Mouse (Mus musculus): ENCODE results near the gene Olfr1450. TPM values are rescaled to one million over a fixed set of nuclear protein-coding genes. Genes with fewer than 3 reads are reported as not detected.
"Not testable (repeated sequence)": the region's sequence is repeated elsewhere in the genome, so short reads cannot be mapped to it uniquely, and the experiment has no call there.

Olfr1450 gene
- polyA plus RNA-seq (2015; fragmentation: Nextera tagmentation; extraction: Ambion mirVana): 0.08 TPM in 1 of 2 replicates, not detected in the other

DNA sequence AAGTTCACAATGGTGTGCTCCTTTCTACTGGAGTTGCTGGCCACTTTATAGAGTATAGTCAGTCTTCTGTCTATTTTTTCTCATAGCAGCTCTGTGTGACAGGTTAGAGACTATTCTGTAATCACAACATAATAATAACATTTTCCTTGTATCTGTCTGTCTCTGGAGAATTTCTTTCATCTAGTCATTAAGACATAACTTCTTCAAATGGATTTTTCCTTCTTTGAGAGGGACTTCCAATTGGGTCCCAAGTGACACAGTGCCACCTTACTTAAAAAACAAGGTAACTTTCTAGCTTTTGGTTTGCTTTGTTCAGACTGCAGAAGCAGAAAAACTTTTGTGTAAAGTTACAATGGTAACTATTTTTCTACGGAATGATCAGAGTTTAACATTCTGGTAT lies at the start of gene Olfr1450:
TSS of gene Olfr1450 (plus strand) at position 301 of the 400 bp plus-strand sequence.
- Histone ChIP-seq H3K4me3 (no peak within 1 kb of the TSS), H3K27ac (no peak within 1 kb of the TSS), H3K4me1 (no peaks in the 10 kb centered on the region), H3K9ac (no peak within 1 kb of the TSS), H3K36me3 (no peaks in the 10 kb centered on the region), H3K4me2 (no peak within 1 kb of the TSS), H3K27me3 (no peaks in the 10 kb centered on the region), H3K9me3 (peaks cover under 1% of the 10 kb centered on the region; the same call in 1 of the 2 replicates)
- no peak for ATAC-seq (ENCODE audit: insufficient number of reproducible peaks, insufficient read depth, low FRiP score, low TSS enrichment, low read depth)
- 85% methylated on average over 1 of the region's 1 CpGs for WGBS

DNA sequence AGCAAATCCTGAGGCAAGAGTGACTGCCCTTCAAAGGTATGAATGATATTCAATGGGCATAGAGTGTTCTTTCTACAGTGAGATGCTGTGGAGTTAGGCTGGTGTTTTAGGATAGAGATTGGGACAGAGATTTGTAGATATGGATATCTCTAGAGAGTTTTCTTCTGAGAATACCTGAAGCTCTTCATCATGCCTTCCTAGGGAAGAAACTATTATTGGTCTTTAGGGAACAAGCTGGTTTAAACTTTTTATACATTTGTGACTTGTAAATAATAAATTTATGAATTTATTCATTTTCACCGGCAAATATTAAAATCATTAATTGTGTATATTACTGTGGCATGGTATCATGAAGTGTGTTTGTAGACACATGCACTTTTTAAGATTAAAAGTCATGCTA lies 46.4 kb upstream of the Olfr1450 start, which contains the start of gene Olfr1447:
TSS of gene Olfr1447 (minus strand) at position 101 of the 400 bp plus-strand sequence.
- 89% methylated on average over 1 of the region's 1 CpGs for WGBS
- Histone ChIP-seq H3K27ac (no peak within 1 kb of the TSS), H3K27me3 (no peaks in the 10 kb centered on the region), H3K4me3 (no peak within 1 kb of the TSS), H3K9me3 (peaks cover 3% of the 10 kb centered on the region; the same call in 1 of the 2 replicates), H3K4me1 (no peaks in the 10 kb centered on the region), H3K4me2 (no peak within 1 kb of the TSS), H3K9ac (no peak within 1 kb of the TSS), H3K36me3 (no peaks in the 10 kb centered on the region)
- ATAC-seq (ENCODE audit: insufficient number of reproducible peaks, insufficient read depth, low FRiP score, low TSS enrichment, low read depth): no peak

DNA sequence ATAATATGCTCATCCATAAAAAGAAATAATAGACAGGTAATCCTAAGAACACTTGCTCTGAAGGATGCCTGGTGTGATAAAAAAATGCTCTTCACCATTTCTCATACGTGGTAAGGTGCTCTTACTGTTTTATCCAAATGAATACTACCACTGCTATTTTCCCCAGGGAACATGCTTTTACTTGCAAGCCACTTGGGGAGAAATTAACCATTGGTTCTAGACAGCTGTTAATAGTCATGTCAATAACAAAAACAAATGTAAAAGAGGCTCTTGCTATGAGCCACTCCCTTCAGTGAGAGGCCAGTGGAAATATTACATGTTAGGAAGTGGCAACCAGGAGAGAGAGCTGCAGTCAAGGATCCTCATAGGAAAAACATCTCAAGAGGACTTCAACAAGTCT lies 25.7 kb upstream of the Olfr1450 start, which contains the start of gene Olfr1448:
TSS of gene Olfr1448 (minus strand) at position 101 of the 400 bp plus-strand sequence.
- H3K27me3 ChIP-seq: no peaks in the 10 kb centered on the region
- no peak within 1 kb of the TSS for H3K27ac ChIP-seq
- no peaks in the 10 kb centered on the region for H3K9me3 ChIP-seq
- no peak within 1 kb of the TSS for H3K4me2 ChIP-seq
- H3K36me3 ChIP-seq: no peaks in the 10 kb centered on the region
- 75% methylated on average over 1 of the region's 1 CpGs for WGBS
- no peak for ATAC-seq (ENCODE audit: insufficient number of reproducible peaks, insufficient read depth, low FRiP score, low TSS enrichment, low read depth)
- H3K4me3 ChIP-seq: no peak within 1 kb of the TSS
- H3K4me1 ChIP-seq: no peaks in the 10 kb centered on the region
- no peak within 1 kb of the TSS for H3K9ac ChIP-seq

DNA sequence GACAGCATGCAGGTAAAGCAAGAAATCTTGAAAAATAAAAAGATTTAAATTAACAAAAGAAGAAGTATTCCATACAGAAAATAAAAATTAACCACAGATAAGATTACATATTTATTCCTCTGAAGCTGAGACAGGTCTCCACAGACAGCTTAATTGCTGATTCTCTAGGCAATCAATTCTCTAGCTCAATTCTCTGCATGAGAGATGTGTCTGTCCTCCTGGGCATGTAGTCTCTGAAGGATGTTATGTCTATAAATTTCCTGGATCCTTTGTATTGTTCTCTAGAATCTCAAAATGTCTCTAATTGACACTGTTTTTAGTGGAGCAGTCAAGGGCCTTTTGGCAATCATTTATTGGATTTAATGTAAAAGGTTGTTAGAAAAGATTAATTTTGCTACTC lies 19.5 kb upstream of the Olfr1450 start, which contains the start of gene Olfr1449:
TSS of gene Olfr1449 (plus strand) at position 301 of the 400 bp plus-strand sequence.
- Histone ChIP-seq H3K4me3 (no peak within 1 kb of the TSS), H3K27ac (no peak within 1 kb of the TSS), H3K9ac (no peak within 1 kb of the TSS), H3K4me2 (no peak within 1 kb of the TSS), H3K36me3 (no peaks in the 10 kb centered on the region), H3K9me3 (0 out of 2 replicates have a peak, but pooled peaks cover 3% of the 10 kb centered on the region), H3K4me1 (no peaks in the 10 kb centered on the region), H3K27me3 (no peaks in the 10 kb centered on the region)
- no peak for ATAC-seq (ENCODE audit: insufficient number of reproducible peaks, insufficient read depth, low FRiP score, low TSS enrichment, low read depth)

- not testable (repeated sequence) for H3K27me3 ChIP-seq; H3K4me3 ChIP-seq; H3K9ac ChIP-seq; ATAC-seq (ENCODE audit: insufficient number of reproducible peaks, insufficient read depth, low FRiP score, low TSS enrichment, low read depth); H3K36me3 ChIP-seq; H3K4me1 ChIP-seq; H3K4me2 ChIP-seq; H3K27ac ChIP-seq
- WGBS: 85% methylated on average over 5 of the region's 5 CpGs
- peaks cover 17% of the 10 kb centered on the region for H3K9me3 ChIP-seq
These were observed 20.0 kb downstream of the Olfr1450 start for GRCm38 (mm10) chr19:12970082-12970481.

DNA sequence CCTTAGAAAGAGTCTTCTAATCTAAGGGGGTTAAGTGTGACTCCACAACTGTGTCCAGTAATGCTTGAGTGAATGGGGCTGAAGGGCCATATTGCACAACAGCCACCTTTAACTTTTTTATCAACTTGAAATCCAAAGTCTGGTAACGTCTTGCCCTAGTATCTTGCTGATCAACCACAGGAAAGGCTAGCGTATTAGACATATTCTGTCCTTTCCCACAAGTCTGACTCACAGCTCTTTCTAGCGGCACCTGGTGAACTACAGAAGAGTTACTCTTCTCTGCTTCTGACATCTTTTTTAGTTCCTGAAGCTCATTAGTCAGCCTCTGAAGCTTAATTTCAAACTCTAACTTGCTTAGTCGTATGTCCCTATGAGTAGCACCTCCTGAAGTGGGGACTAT lies 42.3 kb downstream of the Olfr1450 start:
- not testable (repeated sequence) for ATAC-seq (ENCODE audit: insufficient number of reproducible peaks, insufficient read depth, low FRiP score, low TSS enrichment, low read depth); H3K36me3 ChIP-seq; H3K4me1 ChIP-seq; H3K4me3 ChIP-seq; H3K27ac ChIP-seq; H3K9ac ChIP-seq; H3K27me3 ChIP-seq; H3K4me2 ChIP-seq; H3K9me3 ChIP-seq
- WGBS: 90% methylated on average over 4 of the region's 4 CpGs

GRCm38 (mm10) chr19:12994714-12995113 lies 44.7 kb downstream of the Olfr1450 start, which contains the start of gene Olfr1451:
Olfr1451 (plus strand) TSS chr19:12995014.
- WGBS: 74% methylated on average over 2 of the region's 2 CpGs
- no peaks in the 10 kb centered on the region for H3K36me3 ChIP-seq
- no peak within 1 kb of the TSS for H3K4me3 ChIP-seq
- no peak within 1 kb of the TSS for H3K9ac ChIP-seq
- H3K4me1 ChIP-seq: no peaks in the 10 kb centered on the region
- H3K27ac ChIP-seq: no peak within 1 kb of the TSS
- H3K4me2 ChIP-seq: no peak within 1 kb of the TSS
- no peak for ATAC-seq (ENCODE audit: insufficient number of reproducible peaks, insufficient read depth, low FRiP score, low TSS enrichment, low read depth)
- peaks cover 7% of the 10 kb centered on the region; the same call in 1 of the 2 replicates for H3K9me3 ChIP-seq
- no peaks in the 10 kb centered on the region for H3K27me3 ChIP-seq

Other genes starting within 250 kb of the Olfr1450 start
- 1.4 and 1.9 TPM in 2 replicates for gene Cntf, start 184.6 kb upstream of the Olfr1450 start, polyA plus RNA-seq (2015; fragmentation: Nextera tagmentation; extraction: Ambion mirVana)
- gene Zfp91, start 154.1 kb upstream of the Olfr1450 start, polyA plus RNA-seq (2015; fragmentation: Nextera tagmentation; extraction: Ambion mirVana): 14.9 and 16.8 TPM in 2 replicates
- gene Lpxn, start 154.1 kb upstream of the Olfr1450 start, polyA plus RNA-seq (2015; fragmentation: Nextera tagmentation; extraction: Ambion mirVana): 1.2 and 2.3 TPM in 2 replicates
- not detected in 2 replicates for gene Gm5244, start 103.6 kb upstream of the Olfr1450 start, polyA plus RNA-seq (2015; fragmentation: Nextera tagmentation; extraction: Ambion mirVana)
- not detected in 2 replicates for gene Olfr1444, start 93.0 kb upstream of the Olfr1450 start, polyA plus RNA-seq (2015; fragmentation: Nextera tagmentation; extraction: Ambion mirVana)
- gene Olfr1445, start 66.4 kb upstream of the Olfr1450 start, polyA plus RNA-seq (2015; fragmentation: Nextera tagmentation; extraction: Ambion mirVana): not detected in 2 replicates
- gene Olfr1446, start 56.7 kb upstream of the Olfr1450 start, polyA plus RNA-seq (2015; fragmentation: Nextera tagmentation; extraction: Ambion mirVana): not detected in 2 replicates
- gene Olfr1447, start 46.5 kb upstream of the Olfr1450 start, polyA plus RNA-seq (2015; fragmentation: Nextera tagmentation; extraction: Ambion mirVana): not detected in 2 replicates
- gene Olfr1448, start 25.8 kb upstream of the Olfr1450 start, polyA plus RNA-seq (2015; fragmentation: Nextera tagmentation; extraction: Ambion mirVana): not detected in 2 replicates
- gene Olfr1449, start 19.4 kb upstream of the Olfr1450 start, polyA plus RNA-seq (2015; fragmentation: Nextera tagmentation; extraction: Ambion mirVana): not detected in 2 replicates
- gene Olfr1451, start 44.8 kb downstream of the Olfr1450 start, polyA plus RNA-seq (2015; fragmentation: Nextera tagmentation; extraction: Ambion mirVana): not detected in 2 replicates
- not detected in 2 replicates for gene Olfr1453, start 78.1 kb downstream of the Olfr1450 start, polyA plus RNA-seq (2015; fragmentation: Nextera tagmentation; extraction: Ambion mirVana)
- gene Olfr1454, start 110.4 kb downstream of the Olfr1450 start, polyA plus RNA-seq (2015; fragmentation: Nextera tagmentation; extraction: Ambion mirVana): not detected in 2 replicates
- gene Olfr1457, start 147.6 kb downstream of the Olfr1450 start, polyA plus RNA-seq (2015; fragmentation: Nextera tagmentation; extraction: Ambion mirVana): not detected in 2 replicates
- gene Olfr1458, start 156.5 kb downstream of the Olfr1450 start, polyA plus RNA-seq (2015; fragmentation: Nextera tagmentation; extraction: Ambion mirVana): not detected in 2 replicates
- gene Olfr1459, start 199.3 kb downstream of the Olfr1450 start, polyA plus RNA-seq (2015; fragmentation: Nextera tagmentation; extraction: Ambion mirVana): not detected in 2 replicates
- gene Olfr1461, start 212.7 kb downstream of the Olfr1450 start, polyA plus RNA-seq (2015; fragmentation: Nextera tagmentation; extraction: Ambion mirVana): not detected in 2 replicates
- not detected in 2 replicates for gene Olfr1462, start 235.5 kb downstream of the Olfr1450 start, polyA plus RNA-seq (2015; fragmentation: Nextera tagmentation; extraction: Ambion mirVana)